Mouse (Mus musculus) MEL (cell line): Measurements from ENCODE around the gene Adamts5. TPM values are rescaled to one million over a fixed set of nuclear protein-coding genes. Genes with fewer than 3 reads are reported as not detected.

Source experiments
- DNase-seq: peaks from one replicate; pipeline ENCODE4 v3.0.0; 2011; ENCODE audit warnings: low read depth, low spot score
- H3K27ac ChIP-seq: 2 replicates; pipeline ENCODE4 v1.5.1; 2012; ENCODE audit warnings: low read depth, mild to moderate bottlenecking, control low read depth, low read length, moderate library complexity; ENCODE audit not compliant: control insufficient read depth
- H3K27me3 ChIP-seq, 2 experiments: fragments of 150-350 bp in 1 of 2; sonication (generic) in 1 of 2; 2 replicates each; pipeline ENCODE4 v1.6.1; 2012; ENCODE audit warnings: low read length in 2 of 2, mild to moderate bottlenecking in 2 of 2, improper control_type of control experiment in 1 of 2, moderate library complexity in 1 of 2; ENCODE audit not compliant: insufficient read depth in 2 of 2, control insufficient read depth in 1 of 2
- H3K36me3 ChIP-seq, 2 experiments: 2 replicates each; pipeline ENCODE4 v1.6.1; 2012 to 2014; ENCODE audit warnings: low read length in 2 of 2, improper control_type of control experiment in 1 of 2, inconsistent platforms in 1 of 2, mild to moderate bottlenecking in 1 of 2; ENCODE audit not compliant: insufficient read depth in 2 of 2, control insufficient read depth in 1 of 2
- H3K4me1 ChIP-seq, 2 experiments: fragments of 150-350 bp in 1 of 2; sonication (generic) in 1 of 2; 2 replicates each; pipeline ENCODE4 v1.6.1; 2012; ENCODE audit warnings: low read length in 2 of 2, improper control_type of control experiment in 1 of 2, mild to moderate bottlenecking in 1 of 2; ENCODE audit not compliant: insufficient read depth in 2 of 2, control insufficient read depth in 1 of 2
- H3K4me3 ChIP-seq, 2 experiments: fragments of 150-350 bp in 1 of 2; sonication (generic) in 1 of 2; 2 replicates each; pipeline ENCODE4 v1.5.1; 2012; ENCODE audit warnings: low read depth in 2 of 2, low read length in 2 of 2, mild to moderate bottlenecking in 2 of 2, moderate library complexity in 2 of 2, control low read depth in 1 of 2, improper control_type of control experiment in 1 of 2; ENCODE audit not compliant: control insufficient read depth in 1 of 2, insufficient read depth in 1 of 2
- H3K79me2 ChIP-seq: 2 replicates; pipeline ENCODE4 v1.6.1; 2012; ENCODE audit warnings: mild to moderate bottlenecking, low read length, moderate library complexity; ENCODE audit not compliant: control insufficient read depth, poor library complexity, insufficient read depth
- H3K9ac ChIP-seq: 2 replicates; pipeline ENCODE4 v1.6.1; 2012; ENCODE audit warnings: low read depth, mild to moderate bottlenecking, control low read depth, low read length, moderate library complexity; ENCODE audit not compliant: control insufficient read depth, poor library complexity, severe bottlenecking
- H3K9me3 ChIP-seq: fragments of 150-350 bp; sonication (generic); replicated peaks from 2 replicates; pipeline ENCODE4 v1.6.1; 2012; ENCODE audit warnings: mild to moderate bottlenecking, low read length, improper control_type of control experiment, moderate library complexity; ENCODE audit not compliant: insufficient read depth
- CHD2 ChIP-seq: IDR thresholded peaks from 2 replicates; pipeline ENCODE4 v1.6.1; 2011; ENCODE audit warnings: low read length, improper control_type of control experiment
- CTCF ChIP-seq, 3 experiments: IDR thresholded peaks in 2 of 3; conservative IDR thresholded peaks in 1 of 3; 2 replicates each; pipeline ENCODE4 v1.5.1; 2011 to 2012; ENCODE audit warnings: low read length in 3 of 3, low read depth in 2 of 3, mild to moderate bottlenecking in 2 of 3, improper control_type of control experiment in 1 of 3, inconsistent platforms in 1 of 3, mixed read lengths in 1 of 3, moderate library complexity in 1 of 3; ENCODE audit not compliant: control insufficient read depth in 1 of 3, insufficient read depth in 1 of 3, poor library complexity in 1 of 3, severe bottlenecking in 1 of 3
- ELF1 ChIP-seq: IDR thresholded peaks from 2 replicates; pipeline ENCODE4 v1.6.1; 2014; ENCODE audit warnings: low read depth, mild to moderate bottlenecking, inconsistent platforms, low read length, improper control_type of control experiment, moderate library complexity
- ETS1 ChIP-seq: IDR thresholded peaks from 2 replicates; pipeline ENCODE4 v1.6.1; 2012; ENCODE audit warnings: low read depth, mild to moderate bottlenecking, inconsistent platforms, low read length, improper control_type of control experiment, moderate library complexity
- GABPA ChIP-seq: IDR thresholded peaks from 2 replicates; pipeline ENCODE4 v1.6.1; 2012; ENCODE audit warnings: low read depth, mild to moderate bottlenecking, inconsistent platforms, low read length, improper control_type of control experiment, moderate library complexity
- GATA1 ChIP-seq: IDR thresholded peaks from 2 replicates; pipeline ENCODE4 v1.6.1; 2011; ENCODE audit warnings: low read depth, low read length, improper control_type of control experiment
- JUND ChIP-seq: IDR thresholded peaks from 2 replicates; pipeline ENCODE4 v1.6.1; 2011; ENCODE audit warnings: low read depth, mild to moderate bottlenecking, improper control_type of control experiment, low read length
- KAT2A ChIP-seq: conservative IDR thresholded peaks from 2 replicates; pipeline ENCODE4 v1.6.1; 2012; ENCODE audit warnings: low read depth, low read length, improper control_type of control experiment, inconsistent platforms
- MAFK ChIP-seq: IDR thresholded peaks from 2 replicates; pipeline ENCODE4 v1.6.1; 2011; ENCODE audit warnings: low read depth, mild to moderate bottlenecking, low read length, improper control_type of control experiment, borderline replicate concordance
- MAX ChIP-seq: IDR thresholded peaks from 2 replicates; pipeline ENCODE4 v1.6.1; 2011; ENCODE audit warnings: low read length, improper control_type of control experiment
- MAZ ChIP-seq: IDR thresholded peaks from 2 replicates; pipeline ENCODE4 v1.6.1; 2012; ENCODE audit warnings: low read depth, mild to moderate bottlenecking, inconsistent platforms, low read length, improper control_type of control experiment
- MXI1 ChIP-seq: IDR thresholded peaks from 2 replicates; pipeline ENCODE4 v1.6.1; 2011; ENCODE audit warnings: mild to moderate bottlenecking, low read depth, low read length, improper control_type of control experiment
- MYB ChIP-seq: IDR thresholded peaks from 2 replicates; pipeline ENCODE4 v1.6.1; 2011; ENCODE audit warnings: mild to moderate bottlenecking, low read depth, low read length, improper control_type of control experiment
- NELFE ChIP-seq: IDR thresholded peaks from 2 replicates; pipeline ENCODE4 v1.6.1; 2011; ENCODE audit warnings: low read depth, low read length, improper control_type of control experiment
- NRF1 ChIP-seq: IDR thresholded peaks from 2 replicates; pipeline ENCODE4 v1.6.1; 2014; ENCODE audit warnings: low read depth, mild to moderate bottlenecking, inconsistent platforms, low read length, improper control_type of control experiment, moderate library complexity; ENCODE audit not compliant: poor library complexity, insufficient read depth, severe bottlenecking
- POLR2A ChIP-seq, 2 experiments: IDR thresholded peaks; 2 replicates each; pipeline ENCODE4 v1.6.1; 2011 to 2012; ENCODE audit warnings: low read length in 2 of 2, mild to moderate bottlenecking in 2 of 2, control low read depth in 1 of 2, improper control_type of control experiment in 1 of 2, low read depth in 1 of 2, moderate library complexity in 1 of 2; ENCODE audit not compliant: control insufficient read depth in 1 of 2, insufficient read depth in 1 of 2, poor library complexity in 1 of 2
- POLR2AphosphoS5 ChIP-seq: IDR thresholded peaks from 2 replicates; pipeline ENCODE4 v1.6.1; 2012; ENCODE audit warnings: low read depth, borderline replicate concordance, mild to moderate bottlenecking, inconsistent platforms, low read length, moderate library complexity, mixed read lengths
- RCOR1 ChIP-seq: IDR thresholded peaks from 2 replicates; pipeline ENCODE4 v1.6.1; 2012; ENCODE audit warnings: low read depth, mild to moderate bottlenecking, inconsistent platforms, low read length, improper control_type of control experiment
- SIN3A ChIP-seq: IDR thresholded peaks from 2 replicates; pipeline ENCODE4 v1.6.1; 2012; ENCODE audit warnings: low read length, improper control_type of control experiment, inconsistent platforms
- TAL1 ChIP-seq: IDR thresholded peaks from 2 replicates; pipeline ENCODE4 v1.6.1; 2012; ENCODE audit warnings: mild to moderate bottlenecking, inconsistent platforms, low read length, moderate library complexity, mixed read lengths
- USF1 ChIP-seq: IDR thresholded peaks from 2 replicates; pipeline ENCODE4 v1.6.1; 2014; ENCODE audit warnings: low read depth, mild to moderate bottlenecking, inconsistent platforms, low read length, improper control_type of control experiment, moderate library complexity
- ZC3H11A ChIP-seq: IDR thresholded peaks from 2 replicates; pipeline ENCODE4 v1.6.1; 2012; ENCODE audit warnings: low read depth, mild to moderate bottlenecking, inconsistent platforms, low read length, improper control_type of control experiment
- ZMIZ1 ChIP-seq: IDR thresholded peaks from 2 replicates; pipeline ENCODE4 v1.6.1; 2012; ENCODE audit warnings: low read depth, mild to moderate bottlenecking, inconsistent platforms, low read length, improper control_type of control experiment, moderate library complexity
- polyA plus RNA-seq, 2 experiments: library from polyadenylated mRNA; stranded (reverse) in 1 of 2; unstranded in 1 of 2; fragments of >175 nt in 1 of 2; fragments of >200 nt in 1 of 2; gene quantifications; 2 replicates each; pipeline versions ENCODE4 v1.2.1 to v1.2.4; 2012; ENCODE audit warnings: low replicate concordance in 2 of 2, low read depth in 1 of 2; ENCODE audit not compliant: insufficient read length in 2 of 2, insufficient read depth in 1 of 2, missing spikeins in 1 of 2
- total RNA-seq: library from RNA; depleted of rRNA; stranded (reverse); fragments of 300-350 nt; gene quantifications from 2 replicates; pipeline ENCODE4 v1.2.3, GENCODE M21; 2012; rRNA removed

Gene Adamts5
- not detected in 2 replicates for total RNA-seq
- not detected for polyA plus RNA-seq

- Histone ChIP-seq H3K27ac (no peak within 1 kb of the TSS), H3K9ac (no peak within 1 kb of the TSS), H3K4me3 (no peak within 1 kb of the TSS), H3K79me2 (no peaks in the 10 kb centered on the region), H3K9me3 (no peaks in the 10 kb centered on the region), H3K27me3 (no peaks in the 10 kb centered on the region), H3K4me1 (no peaks in the 10 kb centered on the region), H3K36me3 (no peaks in the 10 kb centered on the region)
- no peak for DNase-seq
- TF ChIP-seq ZC3H11A (no peak), MAZ (no peak), MYB (no peak), SIN3A (no peak), ETS1 (no peak), CTCF (IDR thresholded peaks at IDR 0.05 in 2 of 3, conservative IDR thresholded peaks at IDR 0.05 in 1 of 3; ENCODE audit: control insufficient read depth in 1 of 3, insufficient read depth in 1 of 3, low read depth in 2 of 3, low read length in 3 of 3, poor library complexity in 1 of 3, severe bottlenecking in 1 of 3) (no peak), GATA1 (no peak), RCOR1 (no peak), MXI1 (no peak), KAT2A (no peak), JUND (no peak), USF1 (no peak), POLR2A (IDR thresholded peaks at IDR 0.05; ENCODE audit: control insufficient read depth in 1 of 2, insufficient read depth in 1 of 2, low read depth in 1 of 2, low read length in 2 of 2, poor library complexity in 1 of 2) (no peak), ZMIZ1 (no peak), MAFK (no peak)
These were observed at the start of gene Adamts5 for GRCm38 (mm10) chr16:85901581-85901910. TSS of gene Adamts5 (minus strand) at chr16:85901828.

- H3K27me3 ChIP-seq: no peaks in the 10 kb centered on the region
- H3K9ac ChIP-seq: no peak overlapping the region
- no peaks in the 10 kb centered on the region for H3K36me3 ChIP-seq
- no peak for TF ChIP-seq NRF1
- TF ChIP-seq USF1: no peak
- no peak for TF ChIP-seq ZMIZ1
- TF ChIP-seq ELF1: no peak
- TF ChIP-seq GABPA: no peak
- TF ChIP-seq NELFE: no peak
- TF ChIP-seq ZC3H11A: no peak
- TF ChIP-seq POLR2AphosphoS5: no peak
- no peak for TF ChIP-seq RCOR1
- TF ChIP-seq CTCF (IDR thresholded peaks at IDR 0.05 in 2 of 3, conservative IDR thresholded peaks at IDR 0.05 in 1 of 3; ENCODE audit: control insufficient read depth in 1 of 3, insufficient read depth in 1 of 3, low read depth in 2 of 3, low read length in 3 of 3, poor library complexity in 1 of 3, severe bottlenecking in 1 of 3): no peak
- no peak for TF ChIP-seq MYB
- no peak for TF ChIP-seq MAZ
- TF ChIP-seq ETS1: no peak
- no peak for TF ChIP-seq CHD2
- no peak for TF ChIP-seq MAX
- TF ChIP-seq TAL1: no peak
- no peak overlapping the region for H3K4me3 ChIP-seq
- H3K79me2 ChIP-seq: no peaks in the 10 kb centered on the region
- no peak for DNase-seq
- H3K9me3 ChIP-seq: no peaks in the 10 kb centered on the region
- no peaks in the 10 kb centered on the region for H3K4me1 ChIP-seq
- no peak overlapping the region for H3K27ac ChIP-seq
These were observed 48.7 kb upstream of the Adamts5 start for GRCm38 (mm10) chr16:85950356-85950755.
